Mouse (Mus musculus) embryonic facial prominence, embryonic 10.5 days (tissue): ENCODE results near the gene Cdkal1. TPM values are rescaled to one million over a fixed set of nuclear protein-coding genes. Genes with fewer than 3 reads are reported as not detected.

Source experiments
- DNase-seq: peaks from one replicate; pipeline ENCODE4 v3.0.0-alpha.2; 2017; ENCODE audit warnings: low spot score
- H3K27ac ChIP-seq: fragments of 300-500 bp; sonication (generic); replicated peaks from 2 replicates; pipeline ENCODE4 v1.5.1; 2016; ENCODE audit warnings: mild to moderate bottlenecking
- H3K27me3 ChIP-seq: fragments of 300-500 bp; sonication (generic); replicated peaks from 2 replicates; pipeline ENCODE4 v1.6.1; 2016; ENCODE audit warnings: low read depth, mild to moderate bottlenecking; ENCODE audit not compliant: poor library complexity, severe bottlenecking
- H3K36me3 ChIP-seq: fragments of 300-500 bp; sonication (generic); replicated peaks from 2 replicates; pipeline ENCODE4 v1.6.1; 2016; ENCODE audit warnings: mild to moderate bottlenecking, moderate library complexity
- H3K4me1 ChIP-seq: fragments of 300-500 bp; sonication (generic); 2 replicates; pipeline ENCODE4 v1.6.1; 2016
- H3K4me3 ChIP-seq: fragments of 300-500 bp; sonication (generic); 2 replicates; pipeline ENCODE4 v1.5.1; 2016; ENCODE audit warnings: mild to moderate bottlenecking, moderate library complexity
- H3K9me3 ChIP-seq: fragments of 300-500 bp; sonication (generic); 2 replicates; pipeline ENCODE4 v1.6.1; 2016; ENCODE audit warnings: mild to moderate bottlenecking
- WGBS: fragments of 180-500 bp; shearing (Covaris S2); methylation state at CpG from one replicate; pipeline ENCODE4 v1.1.7; 2016; 5-methylcytosine and 5-hydroxymethylcytosine counted together
- polyA plus RNA-seq: library from polyadenylated mRNA; unstranded; fragments of >200 nt; fragmentation: Nextera tagmentation; extraction: Ambion mirVana; gene quantifications from 2 replicates; pipeline ENCODE4 v1.2.1, GENCODE M21; 2016

The Cdkal1 gene
- polyA plus RNA-seq, 1 experiment from 2014 or later = 35.2 TPM

DNA sequence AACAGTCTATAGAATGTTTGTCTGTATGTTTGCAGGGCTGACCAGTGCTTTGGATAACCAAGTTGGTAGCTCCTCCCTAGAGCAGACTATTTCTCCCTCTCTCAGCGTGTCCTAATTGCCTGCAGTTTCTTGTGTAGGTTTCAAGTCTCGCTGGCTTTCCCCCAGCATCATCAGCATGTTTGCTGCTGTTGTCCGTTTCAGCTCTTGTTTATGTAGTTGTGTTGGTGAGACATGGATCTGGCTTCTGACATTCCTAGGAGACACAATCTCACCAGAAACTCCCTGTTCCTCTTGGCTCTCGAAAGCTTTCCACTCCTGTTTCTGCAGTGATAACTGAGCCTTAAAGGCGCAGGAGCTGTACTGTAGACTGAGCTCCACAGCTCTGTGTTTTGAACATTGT, 224.1 kb downstream of the Cdkal1 start:
- 80% methylated on average over 5 of the region's 5 CpGs for WGBS
- Histone ChIP-seq H3K4me1 (peaks cover 10% of the 10 kb centered on the region), H3K27me3 (no peaks in the 10 kb centered on the region), H3K9me3 (no peaks in the 10 kb centered on the region), H3K36me3 (no peaks in the 10 kb centered on the region), H3K27ac (no peak overlapping the region), H3K4me3 (no peak overlapping the region)
- DNase-seq = no peak

DNA sequence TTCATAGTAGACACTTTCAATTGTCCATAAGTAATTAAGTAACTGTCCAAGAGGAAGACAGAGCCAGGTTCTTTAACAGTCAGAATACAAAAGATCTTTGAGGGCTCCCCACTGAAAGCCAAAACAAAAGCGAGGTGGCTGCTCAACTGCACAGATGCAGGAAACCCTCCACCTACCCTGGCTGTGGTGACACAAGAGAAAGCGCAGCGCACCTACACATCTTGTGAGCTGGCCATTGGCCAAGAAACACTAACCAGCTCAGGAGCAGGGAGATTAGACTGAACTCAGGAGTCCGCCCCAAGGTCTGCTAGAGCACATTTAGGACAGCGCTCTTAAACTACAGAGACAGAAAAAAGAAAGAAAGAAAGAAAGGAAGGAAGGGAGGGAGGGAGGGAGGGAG, 226.9 kb downstream of the Cdkal1 start:
- no peaks in the 10 kb centered on the region for H3K36me3 ChIP-seq
- H3K27me3 ChIP-seq = no peaks in the 10 kb centered on the region
- H3K4me1 ChIP-seq = peaks cover 11% of the 10 kb centered on the region
- no peak overlapping the region for H3K4me3 ChIP-seq
- no peak overlapping the region for H3K27ac ChIP-seq
- 57% methylated on average over 5 of the region's 5 CpGs for WGBS
- DNase-seq = no peak
- H3K9me3 ChIP-seq = no peaks in the 10 kb centered on the region

DNA sequence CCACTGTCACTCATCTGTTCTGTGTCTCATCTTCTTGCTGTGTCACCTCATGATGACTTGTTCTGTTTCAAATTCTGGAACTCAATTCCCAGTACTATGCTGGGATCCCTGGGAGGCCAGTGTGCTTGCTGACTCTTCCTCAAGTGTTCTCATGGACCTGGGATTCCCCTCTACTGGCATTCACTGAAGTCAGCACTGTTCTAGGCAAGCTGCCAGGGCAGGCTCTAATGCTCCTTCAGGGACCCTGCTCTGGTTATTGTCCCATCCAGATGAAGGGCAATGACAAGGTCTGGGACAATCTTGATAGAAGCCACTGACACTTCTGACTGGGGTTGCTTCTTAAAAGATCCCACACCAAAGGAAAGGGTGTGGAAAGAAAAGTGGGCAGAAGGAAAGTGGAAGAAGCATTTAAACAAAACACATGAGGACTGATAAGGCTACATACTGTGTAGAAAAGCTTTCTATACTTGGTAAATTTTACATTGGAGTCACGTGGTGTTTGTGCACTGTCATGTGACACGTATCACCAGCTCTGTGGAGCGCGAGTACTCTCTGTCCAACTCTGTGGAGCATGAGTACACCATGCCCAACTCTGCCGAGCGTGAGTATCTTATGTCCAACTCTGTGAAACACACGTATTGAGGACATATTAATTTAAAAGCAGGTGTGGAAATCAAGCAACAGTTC, 227.9 kb downstream of the Cdkal1 start:
- H3K9me3 ChIP-seq = no peaks in the 10 kb centered on the region
- no peaks in the 10 kb centered on the region for H3K27me3 ChIP-seq
- WGBS = 92% methylated on average over 7 of the region's 7 CpGs
- H3K4me1 ChIP-seq = peaks cover 12% of the 10 kb centered on the region
- no peak for DNase-seq
- H3K36me3 ChIP-seq = no peaks in the 10 kb centered on the region
- H3K4me3 ChIP-seq = no peak overlapping the region
- no peak overlapping the region for H3K27ac ChIP-seq

DNA sequence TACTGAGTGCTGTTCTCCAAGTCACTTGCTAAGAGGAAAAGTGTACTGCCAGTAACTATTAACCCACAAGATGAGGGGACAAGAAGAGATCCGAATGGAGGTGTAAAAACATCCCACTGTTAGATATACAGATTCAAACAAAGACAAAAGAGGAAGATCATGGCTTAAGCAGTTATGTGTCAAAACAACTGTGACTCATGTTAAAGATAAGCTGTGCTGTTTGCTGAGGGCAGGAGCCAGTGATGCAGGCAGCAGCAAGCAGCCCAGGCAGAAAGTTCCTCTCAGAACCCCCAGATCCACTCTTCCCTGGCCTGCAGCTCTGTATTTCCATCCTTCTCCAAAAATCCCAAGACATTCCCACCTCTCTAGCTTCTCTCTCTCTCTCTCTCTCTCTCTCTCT, 230.5 kb downstream of the Cdkal1 start:
- Histone ChIP-seq H3K27ac (no peak overlapping the region), H3K4me3 (no peak overlapping the region), H3K36me3 (no peaks in the 10 kb centered on the region), H3K27me3 (no peaks in the 10 kb centered on the region), H3K9me3 (no peaks in the 10 kb centered on the region), H3K4me1 (peaks cover 12% of the 10 kb centered on the region)
- 69% methylated on average over 1 of the region's 1 CpGs for WGBS
- DNase-seq = no peak

DNA sequence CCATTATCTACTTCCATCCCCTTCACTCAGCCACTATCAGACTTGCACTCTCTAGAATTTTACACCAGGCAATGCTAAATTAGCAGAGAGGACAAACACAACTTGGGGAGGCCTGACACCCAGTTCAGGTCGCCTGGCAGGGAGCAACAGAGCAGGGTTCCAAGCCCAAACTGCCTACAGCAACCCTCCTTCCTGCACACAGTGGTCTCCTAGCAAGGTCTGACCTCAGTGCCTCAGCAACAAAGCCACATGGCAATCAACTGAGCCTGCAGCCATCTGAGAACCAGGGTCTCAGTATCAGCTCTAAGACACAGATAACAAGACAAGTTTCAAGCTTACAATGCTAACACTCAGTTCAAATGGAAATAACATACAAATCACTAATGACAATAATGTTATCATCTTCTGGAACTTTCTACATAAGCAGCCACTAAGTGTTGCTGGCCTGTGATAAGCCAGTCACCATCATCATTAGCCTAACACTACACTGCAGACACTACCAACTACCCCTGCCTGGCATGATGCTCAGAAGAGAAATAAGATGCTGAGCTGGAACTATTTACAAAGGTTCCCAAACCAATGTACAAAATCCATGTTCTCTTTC, 231.7 kb downstream of the Cdkal1 start:
- Histone ChIP-seq H3K27ac (no peak overlapping the region), H3K4me3 (no peak overlapping the region), H3K9me3 (no peaks in the 10 kb centered on the region), H3K36me3 (no peaks in the 10 kb centered on the region), H3K4me1 (peaks cover 20% of the 10 kb centered on the region), H3K27me3 (no peaks in the 10 kb centered on the region)
- DNase-seq = no peak
- 71% methylated on average over 1 of the region's 1 CpGs for WGBS

DNA sequence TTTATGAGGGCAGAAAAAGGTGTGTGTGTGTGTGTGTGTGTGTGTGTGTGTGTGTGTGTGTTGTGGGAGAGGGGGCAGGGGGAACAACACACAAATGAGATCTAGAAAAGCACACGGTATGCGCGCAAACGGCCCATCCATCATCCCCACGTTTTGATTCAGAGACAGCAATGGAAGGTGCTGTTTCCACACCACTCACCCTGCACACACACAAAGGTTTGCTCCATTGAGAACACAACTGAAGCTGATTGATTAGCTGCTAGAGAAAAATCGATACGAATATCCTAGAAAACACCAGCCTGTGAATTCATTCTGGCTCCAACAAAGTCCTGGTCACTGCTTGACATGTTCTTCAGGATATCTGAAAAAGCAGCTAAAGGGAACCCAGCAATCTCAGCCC, 233.6 kb downstream of the Cdkal1 start:
- Histone ChIP-seq H3K4me1 (peaks cover 18% of the 10 kb centered on the region; the same call in 1 of the 2 replicates), H3K36me3 (no peaks in the 10 kb centered on the region), H3K27me3 (no peaks in the 10 kb centered on the region), H3K27ac (no peak overlapping the region), H3K4me3 (no peak overlapping the region), H3K9me3 (no peaks in the 10 kb centered on the region)
- DNase-seq = no peak
- 85% methylated on average over 7 of the region's 7 CpGs for WGBS

DNA sequence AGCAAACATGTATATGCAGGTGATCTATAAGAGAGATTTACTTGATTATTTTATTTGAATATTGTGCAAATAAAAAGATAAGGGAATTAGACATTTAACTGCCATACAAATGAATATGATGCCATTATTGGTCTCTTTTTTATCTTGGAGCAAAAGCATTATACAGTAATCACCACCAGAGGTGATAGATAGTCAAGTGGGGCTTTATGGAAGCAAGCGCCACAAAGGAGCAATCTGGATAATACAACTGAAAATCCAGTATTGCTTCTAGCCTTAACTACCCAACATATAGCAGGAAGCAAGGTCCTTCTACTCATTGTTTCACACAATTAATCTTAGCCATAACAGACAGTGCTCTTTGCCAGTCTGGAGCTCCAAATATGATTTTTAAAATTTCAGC, 234.1 kb downstream of the Cdkal1 start:
- no peak overlapping the region for H3K4me3 ChIP-seq
- H3K27ac ChIP-seq = no peak overlapping the region
- peaks cover 18% of the 10 kb centered on the region; the same call in 1 of the 2 replicates for H3K4me1 ChIP-seq
- WGBS = 92% methylated on average over 1 of the region's 1 CpGs
- DNase-seq = no peak
- no peaks in the 10 kb centered on the region for H3K9me3 ChIP-seq
- no peaks in the 10 kb centered on the region for H3K27me3 ChIP-seq
- no peaks in the 10 kb centered on the region for H3K36me3 ChIP-seq

DNA sequence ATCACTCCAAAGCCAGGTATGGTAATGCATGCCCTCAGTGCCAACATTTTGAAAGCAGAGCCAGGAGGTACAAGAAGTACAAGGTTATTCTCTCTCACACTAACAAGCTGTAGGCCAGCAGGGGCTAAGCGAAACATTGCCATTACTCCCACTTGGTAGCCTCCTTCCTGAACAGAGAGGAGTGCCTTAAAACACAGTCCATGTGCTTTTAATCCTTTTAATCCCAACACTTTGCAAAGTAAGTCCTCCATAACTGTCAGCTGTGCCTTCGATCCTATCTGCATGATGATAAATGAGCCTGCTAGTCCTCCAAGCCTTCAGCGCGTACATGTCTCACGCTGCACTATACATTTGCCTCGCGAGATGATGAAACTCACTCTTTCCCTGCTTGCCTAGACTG, 234.6 kb downstream of the Cdkal1 start:
- no peak for DNase-seq
- WGBS = 95% methylated on average over 7 of the region's 7 CpGs

DNA sequence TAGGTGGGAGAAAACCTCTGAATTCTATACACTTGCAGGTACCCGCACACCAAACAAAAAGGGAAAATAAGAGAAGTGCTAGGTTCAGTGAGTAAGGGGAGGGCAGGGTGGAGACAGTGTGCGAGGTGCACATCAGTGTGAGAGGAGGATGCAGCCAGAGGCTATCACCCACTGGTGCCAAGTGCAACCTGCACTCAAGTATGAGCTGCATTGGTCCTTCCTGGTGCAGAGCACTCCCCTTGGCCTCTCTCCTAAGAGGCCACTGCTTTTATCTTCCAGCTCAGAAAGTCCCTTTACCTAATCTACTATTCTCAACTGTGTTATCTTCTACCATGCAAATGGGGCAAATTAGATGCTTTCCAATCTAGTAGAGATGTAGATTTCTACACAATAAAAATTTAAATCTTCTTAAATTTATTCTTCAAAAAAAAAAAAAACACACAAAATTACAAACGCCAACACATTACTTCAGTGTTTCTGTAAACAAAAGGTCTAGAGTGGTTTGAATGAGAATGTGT, 238.8 kb downstream of the Cdkal1 start:
- H3K27ac ChIP-seq = no peak overlapping the region
- H3K9me3 ChIP-seq = no peaks in the 10 kb centered on the region
- H3K27me3 ChIP-seq = no peaks in the 10 kb centered on the region

More for the DNA sequence above, 234.6 kb downstream of the Cdkal1 start:
- Histone ChIP-seq H3K27me3 (no peaks in the 10 kb centered on the region), H3K36me3 (no peaks in the 10 kb centered on the region), H3K27ac (no peak overlapping the region), H3K9me3 (no peaks in the 10 kb centered on the region), H3K4me3 (no peak overlapping the region), H3K4me1 (peaks cover 18% of the 10 kb centered on the region; the same call in 1 of the 2 replicates)

DNA sequence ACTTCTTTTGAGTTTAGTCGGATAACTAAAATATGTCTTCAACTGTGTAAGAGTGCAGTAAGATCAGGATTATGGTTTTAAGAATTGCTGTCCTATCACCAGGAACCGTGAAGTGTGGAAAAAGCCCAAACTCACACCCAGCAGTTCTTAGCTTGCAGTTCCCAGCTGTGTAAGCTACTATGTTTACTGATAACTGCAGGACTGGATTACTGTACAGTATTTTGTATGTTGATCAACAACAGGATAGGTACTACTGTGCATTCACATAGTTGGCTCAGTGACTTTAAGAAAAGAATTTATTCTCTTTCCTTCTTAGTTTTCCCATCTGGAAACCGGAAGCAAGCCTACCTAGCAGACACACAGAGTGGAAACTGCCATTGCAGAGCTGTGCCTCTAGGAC, 239.5 kb downstream of the Cdkal1 start:
- Histone ChIP-seq H3K27me3 (no peaks in the 10 kb centered on the region), H3K27ac (no peak overlapping the region), H3K4me3 (no peak overlapping the region), H3K36me3 (no peaks in the 10 kb centered on the region), H3K9me3 (no peaks in the 10 kb centered on the region), H3K4me1 (peaks cover 25% of the 10 kb centered on the region)
- no peak for DNase-seq
- whole genome bisulfite sequencing = 91% methylated on average over 3 of the region's 3 CpGs

More for the DNA sequence above, 238.8 kb downstream of the Cdkal1 start:
- Histone ChIP-seq H3K36me3 (no peaks in the 10 kb centered on the region), H3K4me1 (peaks cover 22% of the 10 kb centered on the region; the same call in 1 of the 2 replicates), H3K4me3 (no peak overlapping the region)
- 77% methylated on average over 3 of the region's 3 CpGs for WGBS
- DNase-seq = no peak

DNA sequence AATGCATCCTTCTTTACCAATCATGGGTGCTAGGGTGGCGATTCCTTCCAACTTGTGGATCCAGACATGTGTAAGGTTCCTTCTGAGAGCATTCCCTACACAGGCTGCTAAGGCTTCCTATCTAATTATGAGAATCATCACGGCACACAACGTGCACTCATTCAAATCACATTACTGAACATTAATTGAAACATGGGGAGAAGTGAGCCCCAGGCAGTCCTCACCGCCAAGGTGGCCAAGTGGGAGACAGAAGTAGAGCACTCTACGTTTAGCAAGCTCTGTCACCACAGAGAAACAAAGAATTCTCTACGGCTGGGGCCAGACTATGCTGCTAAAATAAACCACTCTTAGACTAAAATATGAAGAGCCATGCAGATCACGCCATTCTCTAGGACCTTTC, 240.4 kb downstream of the Cdkal1 start:
- H3K36me3 ChIP-seq = no peaks in the 10 kb centered on the region
- no peak overlapping the region for H3K27ac ChIP-seq
- 88% methylated on average over 7 of the region's 7 CpGs for WGBS
- no peak for DNase-seq
- no peaks in the 10 kb centered on the region for H3K9me3 ChIP-seq
- peaks cover 34% of the 10 kb centered on the region for H3K4me1 ChIP-seq
- no peaks in the 10 kb centered on the region for H3K27me3 ChIP-seq
- H3K4me3 ChIP-seq = no peak overlapping the region

DNA sequence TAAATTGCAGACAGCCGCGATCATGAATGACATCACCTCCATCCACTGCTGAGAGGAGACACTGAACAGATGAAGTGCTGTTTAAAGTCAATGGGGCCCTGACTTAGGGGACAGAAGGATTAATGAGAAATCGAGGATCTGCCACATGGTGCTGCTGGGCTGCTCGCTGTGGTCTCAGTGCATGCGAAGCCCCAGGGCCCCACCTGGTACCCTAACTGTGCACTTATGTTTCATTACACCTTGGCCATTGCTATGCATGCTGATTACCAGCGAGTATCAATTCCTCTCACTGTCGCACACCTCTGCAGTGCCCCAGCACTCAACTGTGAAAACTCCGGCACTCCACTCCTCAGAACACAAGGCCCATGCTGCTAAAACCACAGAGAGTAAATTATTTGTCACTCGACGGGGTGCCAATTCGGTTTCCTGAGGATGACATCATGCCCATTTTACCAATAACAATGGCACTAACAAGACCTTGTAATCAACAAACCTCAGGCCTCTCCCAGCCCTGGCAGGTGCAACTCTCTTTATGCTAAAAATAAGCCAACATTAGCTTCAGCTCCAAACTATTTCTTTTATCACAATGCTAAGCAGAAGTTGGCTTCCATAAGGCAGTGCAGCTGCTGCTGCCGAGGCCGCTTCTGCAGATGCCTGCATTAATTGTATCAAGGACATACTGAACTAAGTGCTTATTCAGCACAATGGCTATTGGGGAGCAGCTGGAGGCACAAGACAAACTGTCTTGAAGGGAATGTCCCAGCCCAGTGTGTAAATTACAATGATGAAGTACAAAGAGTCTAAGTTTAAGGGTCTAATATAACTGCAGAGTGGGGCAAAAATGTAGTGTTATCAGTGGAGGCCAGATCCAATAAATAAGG, 245.2 kb downstream of the Cdkal1 start:
- Histone ChIP-seq H3K36me3 (no peaks in the 10 kb centered on the region), H3K4me3 (no peak overlapping the region), H3K4me1 (peaks cover 23% of the 10 kb centered on the region), H3K27ac (peak overlapping the region; percentile 48), H3K9me3 (no peaks in the 10 kb centered on the region), H3K27me3 (no peaks in the 10 kb centered on the region)
- 44% methylated on average over 13 of the region's 13 CpGs for WGBS
- DNase-seq = no peak
